Mouse (Mus musculus): ENCODE measurements around the gene Msi1. TPM values are rescaled to one million over a fixed set of nuclear protein-coding genes. Genes with fewer than 3 reads are reported as not detected.

Gene Msi1
- total RNA-seq, 4 experiments from 2014 or later, result 57.2 to 62.6 (median 60.8) TPM

- DNase-seq (ENCODE audit: low spot score in 2 of 2), result no peak
Measured at GRCm38 (mm10) chr5:115465642-115466420, 36.4 kb downstream of the Msi1 start, which contains the start of gene Pla2g1b. TSS of gene Pla2g1b (plus strand) at chr5:115466262.

- DNase-seq (ENCODE audit: low spot score in 2 of 2), result no peak
Measured at GRCm38 (mm10) chr5:115469791-115470190, 40.4 kb downstream of the Msi1 start.

GRCm38 (mm10) chr5:115470766-115471531, 41.5 kb downstream of the Msi1 start:
- no peak for DNase-seq (ENCODE audit: low spot score in 2 of 2)

- no peak for DNase-seq (ENCODE audit: low spot score in 2 of 2)
Measured at GRCm38 (mm10) chr5:115473191-115473590, 43.8 kb downstream of the Msi1 start.

GRCm38 (mm10) chr5:115474174-115474828, 44.9 kb downstream of the Msi1 start:
- no peak for DNase-seq (ENCODE audit: low spot score in 2 of 2)

GRCm38 (mm10) chr5:115475337-115476106, 46.1 kb downstream of the Msi1 start:
- peak; percentile 58 to 63 for DNase-seq (ENCODE audit: low spot score in 2 of 2)

GRCm38 (mm10) chr5:115476107-115476727, 46.8 kb downstream of the Msi1 start:
- no peak for DNase-seq (ENCODE audit: low spot score in 2 of 2)

GRCm38 (mm10) chr5:115479561-115479960, 50.2 kb downstream of the Msi1 start:
- DNase-seq (ENCODE audit: low spot score in 2 of 2), result no peak

- no peak for DNase-seq (ENCODE audit: low spot score in 2 of 2)
Measured at GRCm38 (mm10) chr5:115480101-115480500, 50.7 kb downstream of the Msi1 start.

GRCm38 (mm10) chr5:115482390-115483265, 53.2 kb downstream of the Msi1 start:
- DNase-seq (ENCODE audit: low spot score in 2 of 2), result no peak

- no peak for DNase-seq (ENCODE audit: low spot score in 2 of 2)
Measured at GRCm38 (mm10) chr5:115483385-115483784, 54.0 kb downstream of the Msi1 start.

GRCm38 (mm10) chr5:115483947-115484920, 54.8 kb downstream of the Msi1 start, which contains the start of gene Sirt4:
TSS of gene Sirt4 (minus strand) at chr5:115484725.
- DNase-seq (ENCODE audit: low spot score in 2 of 2), result peak; percentile 85 to 91

GRCm38 (mm10) chr5:115484996-115485395, 55.6 kb downstream of the Msi1 start:
- no peak for DNase-seq (ENCODE audit: low spot score in 2 of 2)

GRCm38 (mm10) chr5:115485489-115486205, 56.2 kb downstream of the Msi1 start:
- DNase-seq (ENCODE audit: low spot score in 2 of 2), result no peak

GRCm38 (mm10) chr5:115486726-115487125, 57.3 kb downstream of the Msi1 start:
- DNase-seq (ENCODE audit: low spot score in 2 of 2), result no peak

GRCm38 (mm10) chr5:115487353-115487752, 58.0 kb downstream of the Msi1 start:
- no peak for DNase-seq (ENCODE audit: low spot score in 2 of 2)

GRCm38 (mm10) chr5:115487942-115488580, 58.7 kb downstream of the Msi1 start:
- no peak for DNase-seq (ENCODE audit: low spot score in 2 of 2)
